Mouse (Mus musculus) heart, embryonic 13.5 days (tissue): ENCODE measurements around the gene 6030468B19Rik. TPM values are rescaled to one million over a fixed set of nuclear protein-coding genes. Genes with fewer than 3 reads are reported as not detected.

Experiments
- ATAC-seq: fragments of 200-750 bp; cut with Nextera tagmentation; 2 replicates; pipeline ENCODE4 v1.8.0; 2017; ENCODE audit warnings: moderate TSS enrichment; ENCODE audit not compliant: insufficient number of reproducible peaks, low FRiP score, low TSS enrichment; ENCODE audit errors: extremely low read depth
- H3K27ac ChIP-seq: fragments of 300-500 bp; sonication (generic); replicated peaks from 2 replicates; pipeline ENCODE4 v1.5.1; 2015; ENCODE audit warnings: moderate library complexity, mild to moderate bottlenecking, inconsistent platforms
- H3K27me3 ChIP-seq: fragments of 300-500 bp; sonication (generic); replicated peaks from 2 replicates; pipeline ENCODE4 v1.6.1; 2015; ENCODE audit warnings: mild to moderate bottlenecking, inconsistent platforms
- H3K36me3 ChIP-seq: fragments of 300-500 bp; sonication (generic); 2 replicates; pipeline ENCODE4 v1.6.1; 2015; ENCODE audit warnings: mild to moderate bottlenecking, inconsistent platforms
- H3K4me1 ChIP-seq: fragments of 300-500 bp; sonication (generic); 2 replicates; pipeline ENCODE4 v1.6.1; 2015; ENCODE audit warnings: inconsistent platforms
- H3K4me2 ChIP-seq: fragments of 300-500 bp; sonication (generic); 2 replicates; pipeline ENCODE4 v1.6.1; 2015; ENCODE audit warnings: inconsistent platforms, mild to moderate bottlenecking, moderate library complexity
- H3K4me3 ChIP-seq: fragments of 300-500 bp; sonication (generic); 2 replicates; pipeline ENCODE4 v1.5.1; 2015; ENCODE audit warnings: moderate library complexity, mild to moderate bottlenecking, inconsistent platforms
- H3K9ac ChIP-seq: fragments of 300-500 bp; sonication (generic); 2 replicates; pipeline ENCODE4 v1.6.1; 2015; ENCODE audit warnings: inconsistent platforms, mild to moderate bottlenecking, moderate library complexity
- H3K9me3 ChIP-seq: fragments of 300-500 bp; sonication (generic); 2 replicates; pipeline ENCODE4 v1.6.1; 2016; ENCODE audit warnings: inconsistent platforms
- WGBS: fragments of 180-500 bp; shearing (Covaris S2); methylation state at CpG from one replicate; pipeline ENCODE4 v1.1.7; 2015; ENCODE audit warnings: mixed read lengths; 5-methylcytosine and 5-hydroxymethylcytosine counted together
- polyA plus RNA-seq: library from polyadenylated mRNA; unstranded; fragments of >200 nt; fragmentation: Nextera tagmentation; extraction: Ambion mirVana; gene quantifications from 2 replicates; pipeline ENCODE4 v1.2.1, GENCODE M21; 2015

The 6030468B19Rik gene
- polyA plus RNA-seq = 1.3 and 2.3 TPM in 2 replicates

DNA sequence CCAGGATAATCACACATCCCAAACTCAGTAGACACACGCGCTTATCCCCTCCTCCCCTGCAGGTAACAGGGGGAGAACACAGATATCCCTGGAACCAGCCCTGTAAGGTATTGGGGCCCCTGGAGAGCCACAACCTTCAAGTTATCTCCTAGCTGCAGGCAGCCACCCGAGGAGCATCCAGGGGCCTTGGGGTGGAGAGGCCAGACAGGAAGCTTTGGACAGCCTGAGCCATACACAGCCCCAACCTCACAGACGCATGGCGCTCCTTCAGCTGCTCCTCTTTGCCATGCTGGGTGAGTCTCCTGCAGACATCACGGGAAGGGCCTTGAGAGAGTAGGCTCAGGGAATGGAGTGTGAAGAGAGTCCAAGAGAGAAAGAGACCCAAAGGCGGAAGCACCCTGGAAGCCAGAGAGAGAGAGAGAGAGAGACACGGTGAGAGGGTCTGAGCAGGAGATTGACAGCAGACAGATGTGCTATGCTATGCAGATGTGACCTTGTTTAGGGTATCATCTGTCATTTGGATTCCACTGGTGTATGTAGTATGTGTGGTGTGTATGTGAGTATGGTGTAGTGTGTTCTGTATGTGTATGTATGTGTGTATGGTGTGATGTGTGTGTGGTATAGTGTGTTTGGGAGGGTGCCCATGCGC, at the start of gene 6030468B19Rik:
Gene 6030468B19Rik (plus strand): TSS at position 150 of the 649 bp plus-strand sequence.
- 0 out of 2 replicates have a peak, but pooled peaks cover 11% of the 10 kb centered on the region for H3K27me3 ChIP-seq
- peak; percentile 49; the same call in 1 of the 2 replicates for ATAC-seq
- peak within 1 kb of the TSS; percentile 9; the same call in 1 of the 2 replicates for H3K9ac ChIP-seq
- no peaks in the 10 kb centered on the region for H3K36me3 ChIP-seq
- H3K9me3 ChIP-seq = no peaks in the 10 kb centered on the region
- H3K4me2 ChIP-seq = peak within 1 kb of the TSS; percentile 46
- 39% methylated on average over 9 of the region's 9 CpGs for WGBS
- H3K27ac ChIP-seq = no peak within 1 kb of the TSS
- peak within 1 kb of the TSS; percentile 13 for H3K4me3 ChIP-seq
- H3K4me1 ChIP-seq = peaks cover 34% of the 10 kb centered on the region

- ATAC-seq = no peak
- no peaks in the 10 kb centered on the region for H3K9me3 ChIP-seq
- no peak overlapping the region for H3K9ac ChIP-seq
- no peak overlapping the region for H3K4me3 ChIP-seq
- no peaks in the 10 kb centered on the region for H3K27me3 ChIP-seq
- no peak overlapping the region for H3K4me2 ChIP-seq
- peaks cover 98% of the 10 kb centered on the region for H3K36me3 ChIP-seq
- no peaks in the 10 kb centered on the region for H3K4me1 ChIP-seq
- no peak overlapping the region for H3K27ac ChIP-seq
- 71% methylated on average over 4 of the region's 4 CpGs for WGBS
These were observed 48.8 kb upstream of the 6030468B19Rik start for GRCm38 (mm10) chr11:117748628-117749027.

DNA sequence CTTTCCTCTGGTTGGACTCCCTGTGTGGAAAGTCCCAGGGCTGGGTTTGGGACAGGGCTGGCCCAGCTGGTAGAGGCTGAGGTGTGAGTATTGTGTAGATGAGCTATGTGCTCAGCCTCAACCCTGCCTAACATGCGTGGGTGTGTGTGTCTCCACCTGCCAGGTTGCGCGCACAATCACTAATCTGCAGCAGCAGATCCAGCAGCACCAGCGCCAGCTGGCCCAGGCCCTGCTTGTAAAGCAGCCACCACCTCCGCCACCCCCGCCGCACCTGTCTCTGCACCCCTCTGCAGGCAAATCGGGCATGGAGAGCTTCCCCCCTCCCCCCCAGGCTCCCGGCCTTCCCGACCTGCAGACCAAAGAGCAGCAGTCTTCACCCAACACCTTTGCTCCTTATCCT, 48.0 kb upstream of the 6030468B19Rik start:
- H3K9me3 ChIP-seq = no peaks in the 10 kb centered on the region
- WGBS = 86% methylated on average over 10 of the region's 10 CpGs
- no peak overlapping the region for H3K9ac ChIP-seq
- peaks cover 98% of the 10 kb centered on the region for H3K36me3 ChIP-seq
- H3K4me2 ChIP-seq = no peak overlapping the region
- H3K4me1 ChIP-seq = no peaks in the 10 kb centered on the region
- H3K27ac ChIP-seq = no peak overlapping the region
- H3K27me3 ChIP-seq = no peaks in the 10 kb centered on the region
- ATAC-seq = no peak
- no peak overlapping the region for H3K4me3 ChIP-seq

- WGBS = 86% methylated on average over 6 of the region's 6 CpGs
- ATAC-seq = no peak
- no peaks in the 10 kb centered on the region for H3K9me3 ChIP-seq
- no peak overlapping the region for H3K4me2 ChIP-seq
- H3K4me3 ChIP-seq = no peak overlapping the region
- no peaks in the 10 kb centered on the region for H3K27me3 ChIP-seq
- no peak overlapping the region for H3K9ac ChIP-seq
- H3K36me3 ChIP-seq = peaks cover 98% of the 10 kb centered on the region
- no peak overlapping the region for H3K27ac ChIP-seq
- no peaks in the 10 kb centered on the region for H3K4me1 ChIP-seq
These were observed 45.9 kb upstream of the 6030468B19Rik start for GRCm38 (mm10) chr11:117751544-117751943.

GRCm38 (mm10) chr11:117755891-117756290, 41.6 kb upstream of the 6030468B19Rik start:
- H3K4me1 ChIP-seq = no peaks in the 10 kb centered on the region
- no peak overlapping the region for H3K4me3 ChIP-seq
- no peaks in the 10 kb centered on the region for H3K27me3 ChIP-seq
- no peak overlapping the region for H3K9ac ChIP-seq
- H3K27ac ChIP-seq = no peak overlapping the region
- peaks cover 100% of the 10 kb centered on the region for H3K36me3 ChIP-seq
- H3K9me3 ChIP-seq = no peaks in the 10 kb centered on the region
- no peak overlapping the region for H3K4me2 ChIP-seq
- whole genome bisulfite sequencing = 92% methylated on average over 7 of the region's 7 CpGs
- no peak for ATAC-seq

DNA sequence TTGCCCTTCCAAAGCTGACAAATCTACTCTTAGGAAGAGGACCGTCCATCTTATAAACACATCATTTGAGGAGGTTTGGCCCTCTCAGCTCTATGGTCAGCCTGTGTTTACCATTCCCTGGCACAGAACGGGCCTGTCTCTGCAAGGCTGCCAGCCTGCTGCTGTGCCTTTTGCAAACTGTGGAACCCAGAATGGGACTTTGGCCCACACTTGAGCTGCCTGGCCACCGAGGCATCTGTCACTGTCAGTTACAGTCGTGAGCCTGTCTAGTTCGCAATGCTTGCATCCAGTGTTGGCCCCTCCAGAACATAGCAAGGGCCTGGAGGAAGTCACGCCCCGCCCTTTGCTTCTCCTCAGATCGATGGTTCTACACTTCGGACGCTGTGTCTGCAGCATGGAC, 38.2 kb upstream of the 6030468B19Rik start:
- no peak overlapping the region for H3K27ac ChIP-seq
- 90% methylated on average over 10 of the region's 10 CpGs for WGBS
- H3K9ac ChIP-seq = no peak overlapping the region
- no peaks in the 10 kb centered on the region for H3K4me1 ChIP-seq
- ATAC-seq = no peak
- no peak overlapping the region for H3K4me3 ChIP-seq
- H3K36me3 ChIP-seq = peaks cover 96% of the 10 kb centered on the region
- H3K27me3 ChIP-seq = no peaks in the 10 kb centered on the region
- no peak overlapping the region for H3K4me2 ChIP-seq
- no peaks in the 10 kb centered on the region for H3K9me3 ChIP-seq

- H3K36me3 ChIP-seq = peaks cover 96% of the 10 kb centered on the region
- no peak for ATAC-seq
These were observed 36.9 kb upstream of the 6030468B19Rik start for GRCm38 (mm10) chr11:117760374-117761119.

GRCm38 (mm10) chr11:117761801-117762200, 35.7 kb upstream of the 6030468B19Rik start:
- Histone ChIP-seq H3K36me3 (peaks cover 96% of the 10 kb centered on the region), H3K4me2 (no peak overlapping the region), H3K9me3 (no peaks in the 10 kb centered on the region), H3K27me3 (no peaks in the 10 kb centered on the region), H3K4me1 (peaks cover 8% of the 10 kb centered on the region), H3K27ac (no peak overlapping the region), H3K4me3 (no peak overlapping the region), H3K9ac (no peak overlapping the region)
- no peak for ATAC-seq
- WGBS = 91% methylated on average over 13 of the region's 13 CpGs

More at GRCm38 (mm10) chr11:117760374-117761119, 36.9 kb upstream of the 6030468B19Rik start:
- 86% methylated on average over 26 of the region's 26 CpGs for WGBS
- Histone ChIP-seq H3K9me3 (no peaks in the 10 kb centered on the region), H3K27me3 (no peaks in the 10 kb centered on the region), H3K4me2 (no peak overlapping the region), H3K27ac (no peak overlapping the region), H3K4me1 (no peaks in the 10 kb centered on the region), H3K9ac (no peak overlapping the region), H3K4me3 (no peak overlapping the region)

DNA sequence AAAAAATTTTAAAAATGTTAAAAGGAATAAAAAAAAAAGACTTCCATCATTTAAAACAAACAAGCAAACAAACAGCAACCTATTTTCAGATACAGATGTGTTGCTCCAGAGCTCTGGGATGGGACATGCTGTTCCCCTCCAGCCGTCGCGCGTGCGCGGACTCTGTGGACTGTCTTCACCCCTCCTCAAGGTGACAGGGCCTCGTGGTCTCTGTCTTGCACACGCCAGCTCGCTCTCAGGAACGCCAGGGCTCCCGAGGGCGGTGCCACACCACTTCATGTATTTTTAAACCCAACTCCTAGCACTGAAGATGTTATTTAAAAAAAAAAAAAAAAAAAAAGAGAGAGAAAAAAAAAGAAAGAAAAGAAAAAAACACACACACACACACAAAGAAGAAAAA, 35.2 kb upstream of the 6030468B19Rik start:
- Histone ChIP-seq H3K4me1 (peaks cover 8% of the 10 kb centered on the region), H3K27ac (no peak overlapping the region), H3K9ac (no peak overlapping the region), H3K4me3 (no peak overlapping the region), H3K36me3 (peaks cover 95% of the 10 kb centered on the region), H3K9me3 (no peaks in the 10 kb centered on the region), H3K27me3 (no peaks in the 10 kb centered on the region), H3K4me2 (no peak overlapping the region)
- no peak for ATAC-seq
- WGBS = 53% methylated on average over 12 of the region's 12 CpGs

GRCm38 (mm10) chr11:117764319-117764718, 33.1 kb upstream of the 6030468B19Rik start:
- no peak for ATAC-seq
- Histone ChIP-seq H3K4me1 (peaks cover 16% of the 10 kb centered on the region), H3K4me2 (no peak overlapping the region), H3K36me3 (peaks cover 87% of the 10 kb centered on the region), H3K27ac (no peak overlapping the region), H3K9ac (no peak overlapping the region), H3K4me3 (no peak overlapping the region), H3K27me3 (no peaks in the 10 kb centered on the region), H3K9me3 (no peaks in the 10 kb centered on the region)
- WGBS = 72% methylated on average over 9 of the region's 9 CpGs

GRCm38 (mm10) chr11:117765361-117765760, 32.1 kb upstream of the 6030468B19Rik start:
- peaks cover 86% of the 10 kb centered on the region for H3K36me3 ChIP-seq
- no peak for ATAC-seq
- 86% methylated on average over 5 of the region's 5 CpGs for WGBS
- H3K9me3 ChIP-seq = no peaks in the 10 kb centered on the region
- H3K27ac ChIP-seq = no peak overlapping the region
- no peak overlapping the region for H3K4me2 ChIP-seq
- no peak overlapping the region for H3K4me3 ChIP-seq
- no peaks in the 10 kb centered on the region for H3K27me3 ChIP-seq
- no peak overlapping the region for H3K9ac ChIP-seq
- H3K4me1 ChIP-seq = peaks cover 21% of the 10 kb centered on the region
